Mouse (Mus musculus) heart, embryonic 15.5 days (tissue): ENCODE results near the gene Htr1f. TPM values are rescaled to one million over a fixed set of nuclear protein-coding genes. Genes with fewer than 3 reads are reported as not detected.
"Not testable (repeated sequence)": the region's sequence is repeated elsewhere in the genome, so short reads cannot be mapped to it uniquely, and the experiment has no call there.

Experiments used
- ATAC-seq: fragments of 200-750 bp; cut with Nextera tagmentation; replicated peaks from 2 replicates; pipeline ENCODE4 v1.8.0; 2017; ENCODE audit warnings: low read depth, moderate TSS enrichment; ENCODE audit not compliant: insufficient number of reproducible peaks, insufficient read depth, low FRiP score
- H3K27ac ChIP-seq: fragments of 300-500 bp; sonication (generic); 2 replicates; pipeline ENCODE4 v1.5.1; 2015; ENCODE audit warnings: mild to moderate bottlenecking, inconsistent platforms
- H3K27me3 ChIP-seq: fragments of 300-500 bp; sonication (generic); 2 replicates; pipeline ENCODE4 v1.6.1; 2015; ENCODE audit warnings: inconsistent platforms
- H3K36me3 ChIP-seq: fragments of 300-500 bp; sonication (generic); 2 replicates; pipeline ENCODE4 v1.6.1; 2015; ENCODE audit warnings: mild to moderate bottlenecking, inconsistent platforms
- H3K4me1 ChIP-seq: fragments of 300-500 bp; sonication (generic); replicated peaks from 2 replicates; pipeline ENCODE4 v1.6.1; 2015; ENCODE audit warnings: inconsistent platforms
- H3K4me2 ChIP-seq: fragments of 300-500 bp; sonication (generic); 2 replicates; pipeline ENCODE4 v1.6.1; 2015; ENCODE audit warnings: inconsistent platforms, mild to moderate bottlenecking, moderate library complexity
- H3K4me3 ChIP-seq: fragments of 300-500 bp; sonication (generic); 2 replicates; pipeline ENCODE4 v1.5.1; 2015; ENCODE audit warnings: mild to moderate bottlenecking, inconsistent platforms
- H3K9ac ChIP-seq: fragments of 300-500 bp; sonication (generic); 2 replicates; pipeline ENCODE4 v1.6.1; 2015; ENCODE audit warnings: mild to moderate bottlenecking, inconsistent platforms
- H3K9me3 ChIP-seq: fragments of 300-500 bp; sonication (generic); replicated peaks from 2 replicates; pipeline ENCODE4 v1.6.1; 2016; ENCODE audit warnings: inconsistent platforms
- WGBS: fragments of 180-500 bp; shearing (Covaris S2); methylation state at CpG from one replicate; pipeline ENCODE4 v1.1.7; 2015; ENCODE audit warnings: mixed read lengths; 5-methylcytosine and 5-hydroxymethylcytosine counted together
- polyA plus RNA-seq: library from polyadenylated mRNA; unstranded; fragments of >200 nt; fragmentation: Nextera tagmentation; extraction: Ambion mirVana; gene quantifications from 2 replicates; pipeline ENCODE4 v1.2.1, GENCODE M21; 2015

The Htr1f gene
- not detected in 2 replicates for polyA plus RNA-seq

DNA sequence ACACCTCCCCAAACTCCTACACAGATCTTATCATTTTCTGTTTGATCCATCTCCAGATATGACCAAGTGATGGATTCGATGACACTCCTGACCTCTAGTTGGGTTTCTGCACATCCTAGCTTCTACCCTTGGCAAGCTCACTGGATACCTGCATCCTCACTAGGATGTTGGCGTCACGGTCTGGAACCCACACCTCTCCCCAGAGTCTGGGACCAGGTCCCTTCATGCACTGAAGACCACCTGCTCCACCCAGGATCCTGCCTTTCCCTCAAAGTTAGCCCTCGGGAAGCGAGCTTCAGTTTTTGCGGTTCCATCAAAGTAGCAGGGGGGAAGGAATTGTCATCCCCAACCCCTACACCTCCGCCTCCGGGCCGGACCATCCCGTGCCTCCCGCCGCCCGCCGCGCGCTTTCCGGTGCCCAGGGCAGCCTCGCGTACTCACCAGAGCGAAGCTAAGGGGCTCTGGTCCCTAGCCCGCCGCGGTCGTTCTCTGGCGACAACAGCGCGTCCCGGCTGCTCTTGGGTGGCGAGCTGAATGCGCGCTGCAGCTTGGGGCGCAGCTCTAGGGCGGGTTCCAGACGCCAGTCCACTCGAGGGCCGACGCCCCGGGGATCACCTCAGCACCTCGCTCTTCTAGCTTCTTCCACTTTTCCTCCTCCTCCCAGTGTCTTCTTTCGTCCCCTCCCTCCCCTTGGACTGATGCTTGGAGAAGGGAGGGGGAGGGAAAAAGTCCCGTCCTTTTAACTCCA, at the start of gene Htr1f:
Htr1f (minus strand) TSS at position 671 of the 748 bp plus-strand sequence.
- H3K9ac ChIP-seq = no peak within 1 kb of the TSS
- no peak for ATAC-seq

DNA sequence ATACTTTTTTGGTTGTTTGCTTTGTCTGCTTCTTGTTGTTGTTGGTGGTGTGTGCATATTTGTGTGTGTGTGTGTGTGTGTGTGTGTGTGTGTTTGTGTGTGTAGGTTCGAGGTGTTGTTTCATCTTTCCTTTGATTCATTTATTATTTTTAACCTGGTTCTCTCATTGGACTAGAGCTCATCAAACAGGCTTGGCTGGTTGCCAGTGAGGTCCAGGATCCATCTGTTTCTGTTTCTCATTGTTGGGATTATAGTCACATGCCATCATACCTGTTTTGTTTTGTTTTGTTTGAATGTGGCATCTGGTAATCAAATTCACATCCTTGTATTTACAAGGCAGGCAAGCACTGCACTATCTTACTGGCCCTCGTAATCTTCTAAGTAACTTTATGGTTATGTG, 34.1 kb upstream of the Htr1f start:
- no peak overlapping the region for H3K27ac ChIP-seq
- no peak for ATAC-seq
- no peak overlapping the region for H3K4me2 ChIP-seq
- H3K9ac ChIP-seq = no peak overlapping the region
- no peak overlapping the region for H3K4me3 ChIP-seq
- H3K36me3 ChIP-seq = no peaks in the 10 kb centered on the region
- H3K4me1 ChIP-seq = no peaks in the 10 kb centered on the region
- WGBS = 53% methylated on average over 2 of the region's 2 CpGs
- no peaks in the 10 kb centered on the region for H3K27me3 ChIP-seq
- H3K9me3 ChIP-seq = no peaks in the 10 kb centered on the region

More for the DNA sequence above, at the start of gene Htr1f:
- Histone ChIP-seq H3K9me3 (no peaks in the 10 kb centered on the region), H3K4me1 (peaks cover 5% of the 10 kb centered on the region), H3K27me3 (peaks cover 24% of the 10 kb centered on the region), H3K36me3 (no peaks in the 10 kb centered on the region), H3K27ac (no peak within 1 kb of the TSS), H3K4me2 (peak within 1 kb of the TSS; percentile 83), H3K4me3 (peak within 1 kb of the TSS; percentile 44)
- WGBS = 4% methylated on average over 40 of the region's 41 CpGs

DNA sequence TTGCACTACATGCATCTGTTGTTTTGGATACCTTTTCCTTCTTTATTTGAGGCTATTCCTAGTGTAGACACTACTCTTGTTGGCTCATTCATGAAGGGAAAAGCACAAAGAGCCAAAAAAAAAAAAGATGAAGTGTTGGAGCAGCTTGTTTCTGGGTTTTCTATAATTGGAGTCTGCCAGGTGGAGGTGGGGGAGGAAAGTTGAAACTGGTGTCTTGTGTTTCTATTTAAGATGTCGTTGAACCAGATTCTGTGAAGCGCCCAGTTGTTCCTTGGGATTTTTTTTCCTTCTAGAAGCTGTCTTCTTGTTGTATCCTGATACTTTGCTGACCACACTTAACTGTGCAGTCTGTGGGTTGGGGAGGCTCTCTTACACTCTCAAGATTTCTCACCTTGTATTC, 23.7 kb upstream of the Htr1f start:
- H3K9me3 ChIP-seq = no peaks in the 10 kb centered on the region
- ATAC-seq = no peak
- no peak overlapping the region for H3K4me3 ChIP-seq
- no peak overlapping the region for H3K4me2 ChIP-seq
- no peaks in the 10 kb centered on the region for H3K36me3 ChIP-seq
- no peak overlapping the region for H3K27ac ChIP-seq
- no peaks in the 10 kb centered on the region for H3K27me3 ChIP-seq
- 70% methylated on average over 2 of the region's 2 CpGs for WGBS
- H3K4me1 ChIP-seq = no peaks in the 10 kb centered on the region
- no peak overlapping the region for H3K9ac ChIP-seq

DNA sequence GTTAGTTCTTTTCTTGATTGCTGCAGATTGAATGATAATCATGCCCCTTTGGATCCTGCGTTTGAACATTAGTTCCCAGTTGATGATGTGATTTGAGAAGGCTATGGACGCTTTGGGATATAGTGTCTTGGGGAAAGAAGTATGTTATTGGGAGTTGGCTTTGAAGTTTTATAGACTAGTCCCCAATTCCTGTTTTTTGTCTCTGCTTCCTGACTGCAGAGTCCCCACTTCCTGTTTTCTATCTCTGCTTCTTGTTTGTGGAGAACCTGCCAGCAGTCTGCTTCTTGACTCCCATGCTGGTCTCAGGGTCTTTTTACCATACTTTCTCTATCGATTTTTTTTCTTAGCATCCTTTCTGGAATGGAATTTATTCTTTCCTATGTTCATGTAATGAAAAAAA, 22.2 kb upstream of the Htr1f start:
- no peaks in the 10 kb centered on the region for H3K9me3 ChIP-seq

DNA sequence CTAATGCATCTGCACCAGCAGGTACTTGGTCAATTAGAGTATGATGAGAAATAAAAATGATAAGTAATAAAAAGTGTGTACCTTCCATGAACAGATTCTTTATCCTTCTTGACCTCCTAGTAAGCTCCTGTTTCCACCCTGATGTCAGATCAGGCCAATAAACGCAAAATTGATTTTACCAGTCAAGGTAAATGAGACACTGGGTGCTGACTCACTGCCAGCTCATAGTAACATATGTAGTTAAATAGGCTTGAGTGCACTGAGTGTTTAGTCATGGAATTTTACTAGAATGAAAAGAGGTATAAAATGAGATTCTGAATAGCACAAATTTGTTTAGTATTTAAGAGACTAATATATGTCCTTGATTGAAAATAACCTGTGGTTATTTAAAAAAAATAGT, 6.6 kb upstream of the Htr1f start:
- Histone ChIP-seq H3K4me2 (no peak overlapping the region), H3K4me3 (no peak overlapping the region), H3K9me3 (no peaks in the 10 kb centered on the region), H3K36me3 (no peaks in the 10 kb centered on the region), H3K27me3 (0 out of 2 replicates have a peak, but pooled peaks cover 3% of the 10 kb centered on the region), H3K27ac (no peak overlapping the region), H3K9ac (no peak overlapping the region), H3K4me1 (no peaks in the 10 kb centered on the region)
- WGBS = 71% methylated on average over 1 of the region's 1 CpGs
- ATAC-seq = no peak

More for the DNA sequence above, 22.2 kb upstream of the Htr1f start:
- no peak overlapping the region for H3K4me3 ChIP-seq
- no peak overlapping the region for H3K27ac ChIP-seq
- WGBS = 73% methylated on average over 3 of the region's 3 CpGs
- no peak for ATAC-seq
- H3K4me1 ChIP-seq = no peaks in the 10 kb centered on the region
- no peak overlapping the region for H3K9ac ChIP-seq
- no peaks in the 10 kb centered on the region for H3K27me3 ChIP-seq
- no peak overlapping the region for H3K4me2 ChIP-seq
- H3K36me3 ChIP-seq = no peaks in the 10 kb centered on the region

DNA sequence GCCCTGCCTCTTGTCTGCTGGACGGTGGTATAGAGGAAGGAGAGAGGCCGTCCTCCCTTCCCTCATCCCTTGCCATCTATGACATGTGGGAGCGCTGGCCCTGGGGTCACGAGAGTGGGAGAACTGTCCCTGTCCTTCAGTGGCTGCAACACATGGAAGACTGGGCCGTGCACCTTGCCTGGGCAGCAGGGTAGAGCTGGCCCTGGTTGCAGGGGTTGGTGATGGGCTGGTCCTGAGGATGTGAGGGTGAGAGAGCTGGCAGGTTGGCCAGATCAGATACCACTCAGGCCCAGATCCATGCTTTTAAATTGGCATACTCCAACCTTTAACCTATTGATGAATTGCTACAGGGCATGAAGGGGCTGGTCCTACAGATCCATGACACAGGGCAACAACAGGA, 12.1 kb downstream of the Htr1f start:
- 79% methylated on average over 5 of the region's 5 CpGs for WGBS
- Histone ChIP-seq H3K9ac (no peak overlapping the region), H3K9me3 (no peaks in the 10 kb centered on the region), H3K4me2 (no peak overlapping the region), H3K4me3 (no peak overlapping the region), H3K36me3 (no peaks in the 10 kb centered on the region), H3K27ac (no peak overlapping the region), H3K4me1 (no peaks in the 10 kb centered on the region), H3K27me3 (no peaks in the 10 kb centered on the region)
- ATAC-seq = no peak

DNA sequence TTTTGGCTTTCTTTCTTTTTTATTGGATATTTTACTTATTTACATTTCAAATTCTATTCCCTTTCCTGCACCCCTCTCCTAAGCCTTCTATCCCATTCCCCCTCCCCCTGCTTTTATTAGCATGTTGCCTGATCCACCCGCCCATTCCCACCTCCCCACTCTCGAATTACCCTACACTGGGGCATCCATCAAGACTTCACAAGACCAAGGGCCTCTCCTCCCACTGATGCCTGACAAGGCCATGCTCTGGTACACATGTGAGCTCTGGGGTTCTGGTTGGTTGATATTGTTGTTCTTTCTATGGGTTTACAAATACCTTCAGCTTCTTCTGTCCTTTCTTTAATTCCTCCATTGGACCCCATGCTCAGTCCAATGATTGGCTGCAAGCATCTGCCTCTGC, 22.2 kb downstream of the Htr1f start:
- Histone ChIP-seq H3K27ac (no peak overlapping the region), H3K4me3 (no peak overlapping the region), H3K27me3 (no peaks in the 10 kb centered on the region), H3K4me1 (no peaks in the 10 kb centered on the region), H3K36me3 (no peaks in the 10 kb centered on the region), H3K9ac (no peak overlapping the region), H3K9me3 (no peaks in the 10 kb centered on the region), H3K4me2 (no peak overlapping the region)
- ATAC-seq = no peak
- 29% methylated on average over 2 of the region's 2 CpGs for WGBS

DNA sequence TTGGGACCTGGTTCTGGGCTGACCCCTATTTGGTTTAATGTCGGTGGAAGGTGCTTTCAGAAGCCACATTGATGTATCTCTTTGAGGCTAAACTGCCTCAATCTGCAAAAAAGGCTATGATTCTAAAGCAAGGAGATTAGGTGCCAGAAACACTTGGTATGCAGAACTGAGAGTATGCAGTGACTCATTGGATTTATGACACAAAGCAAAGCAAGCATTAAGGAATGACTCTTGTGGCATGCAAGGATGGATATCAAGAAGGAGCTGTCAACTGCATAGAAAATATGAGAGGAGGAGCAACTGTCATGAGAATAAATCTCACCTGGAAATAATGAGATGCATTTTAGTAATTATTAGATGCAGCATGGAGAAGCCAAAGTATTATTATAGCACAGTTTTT, 35.8 kb downstream of the Htr1f start:
- Histone ChIP-seq H3K9me3 (no peaks in the 10 kb centered on the region), H3K9ac (no peak overlapping the region), H3K4me2 (no peak overlapping the region), H3K27ac (no peak overlapping the region), H3K27me3 (no peaks in the 10 kb centered on the region), H3K4me3 (no peak overlapping the region), H3K4me1 (no peaks in the 10 kb centered on the region), H3K36me3 (no peaks in the 10 kb centered on the region)
- 70% methylated on average over 1 of the region's 1 CpGs for WGBS
- no peak for ATAC-seq

DNA sequence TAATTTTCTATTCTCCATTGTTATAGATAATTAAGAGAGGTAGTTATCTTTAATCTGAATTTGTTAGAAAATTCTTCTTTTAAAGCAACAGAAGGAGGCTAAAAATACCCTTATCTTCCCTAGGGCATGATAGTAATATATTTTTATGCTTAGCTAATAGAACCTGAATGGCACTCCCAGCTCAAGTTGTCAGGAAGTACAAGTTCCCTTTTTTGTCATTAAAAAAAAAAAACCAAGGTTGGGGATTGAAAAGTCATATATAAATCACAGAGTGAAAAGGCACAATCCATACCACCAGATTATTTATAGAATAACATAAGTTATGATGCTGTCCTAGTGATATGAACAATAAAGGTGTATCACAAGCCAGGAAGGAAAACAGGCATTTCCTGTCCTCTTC, 39.4 kb downstream of the Htr1f start:
- Histone ChIP-seq H3K4me3 (no peak overlapping the region), H3K4me2 (no peak overlapping the region), H3K9ac (no peak overlapping the region), H3K27me3 (no peaks in the 10 kb centered on the region), H3K27ac (no peak overlapping the region), H3K4me1 (no peaks in the 10 kb centered on the region), H3K36me3 (no peaks in the 10 kb centered on the region), H3K9me3 (no peaks in the 10 kb centered on the region)
- no peak for ATAC-seq

DNA sequence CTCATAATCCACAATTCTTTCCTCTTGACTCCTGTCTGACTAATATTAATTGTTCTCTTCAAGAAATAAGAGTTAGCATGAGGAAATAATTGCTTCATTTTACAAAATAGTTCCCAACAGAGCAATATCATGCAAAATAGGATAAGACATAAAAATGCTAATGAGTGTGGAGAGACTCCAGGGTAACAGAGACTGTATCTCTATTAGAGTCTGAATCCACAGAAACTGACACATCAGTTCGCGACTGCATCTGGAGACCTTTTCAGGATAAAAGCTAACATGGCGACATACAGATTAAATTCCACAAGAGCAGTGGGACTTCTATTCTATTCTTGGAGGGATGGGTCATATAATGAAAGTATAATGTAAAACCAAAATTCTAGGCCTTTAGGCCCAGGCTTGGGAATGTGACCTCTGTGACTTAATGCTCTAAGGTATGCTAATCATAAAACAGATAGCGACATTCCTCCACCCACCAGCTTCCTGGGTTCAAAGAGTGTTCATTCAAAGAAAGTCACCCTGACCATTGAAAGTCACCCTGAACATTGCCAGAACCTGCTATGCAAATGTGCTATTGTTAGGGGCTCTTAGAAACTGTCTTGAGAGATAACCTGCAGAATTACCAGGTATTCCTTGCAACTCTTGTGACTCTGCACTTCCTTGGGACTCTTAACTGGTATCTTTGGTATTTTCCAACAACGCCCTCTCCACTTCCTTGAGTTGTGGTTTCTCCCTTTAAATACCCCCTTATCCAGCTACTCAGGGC, 67.8 kb downstream of the Htr1f start:
- not testable (repeated sequence) for H3K9me3 ChIP-seq, H3K4me1 ChIP-seq, H3K36me3 ChIP-seq, H3K4me3 ChIP-seq, H3K27ac ChIP-seq, H3K27me3 ChIP-seq, ATAC-seq, H3K4me2 ChIP-seq, H3K9ac ChIP-seq
- 85% methylated on average over 5 of the region's 5 CpGs for WGBS

DNA sequence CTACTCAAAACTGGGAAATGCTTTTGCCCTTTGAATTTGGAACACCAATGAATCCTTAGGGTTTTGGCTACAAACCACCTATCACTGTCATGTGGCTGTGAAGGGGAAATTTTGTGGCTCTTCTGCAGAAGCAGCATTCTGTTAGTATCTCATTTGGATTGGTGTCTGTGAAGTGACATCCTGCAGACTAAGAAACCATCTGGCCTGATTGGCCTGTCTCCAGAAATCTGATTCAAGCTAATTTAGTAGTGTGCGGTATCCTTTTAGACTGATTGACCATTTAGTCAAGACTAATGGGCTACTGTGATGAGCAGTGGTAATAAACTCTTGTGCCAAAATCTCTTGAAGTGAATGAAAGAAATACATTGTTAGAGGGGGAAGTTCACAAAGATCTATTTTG, 76.0 kb downstream of the Htr1f start:
- H3K4me1 ChIP-seq = no peaks in the 10 kb centered on the region
- H3K4me3 ChIP-seq = no peak overlapping the region
- no peaks in the 10 kb centered on the region for H3K27me3 ChIP-seq
- H3K9ac ChIP-seq = no peak overlapping the region
- no peaks in the 10 kb centered on the region for H3K9me3 ChIP-seq
- H3K36me3 ChIP-seq = no peaks in the 10 kb centered on the region
- WGBS = 81% methylated on average over 1 of the region's 1 CpGs
- ATAC-seq = no peak
- no peak overlapping the region for H3K27ac ChIP-seq
- no peak overlapping the region for H3K4me2 ChIP-seq

DNA sequence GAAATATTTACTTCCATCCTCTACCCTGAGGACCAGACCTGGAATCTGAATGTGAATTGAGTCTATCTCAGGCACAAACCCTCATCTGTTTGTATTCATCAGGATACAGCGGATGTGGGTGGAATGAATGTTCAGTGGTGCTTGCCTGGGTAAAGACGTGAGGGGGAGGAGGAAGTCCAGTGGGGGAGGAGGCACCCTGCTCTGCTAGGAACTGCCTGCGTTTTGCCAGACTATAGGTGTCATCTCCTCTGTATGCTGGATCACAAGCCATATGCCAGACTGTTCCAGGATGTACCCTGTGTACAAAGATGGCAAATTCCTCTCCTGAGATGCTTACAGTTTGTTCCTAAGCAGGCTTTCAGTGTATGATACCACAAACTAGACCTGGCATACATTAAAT, 83.3 kb downstream of the Htr1f start:
- no peaks in the 10 kb centered on the region for H3K9me3 ChIP-seq
- no peak for ATAC-seq
- no peaks in the 10 kb centered on the region for H3K36me3 ChIP-seq
- no peak overlapping the region for H3K27ac ChIP-seq
- no peak overlapping the region for H3K9ac ChIP-seq
- 67% methylated on average over 3 of the region's 3 CpGs for WGBS
- H3K27me3 ChIP-seq = no peaks in the 10 kb centered on the region
- no peak overlapping the region for H3K4me3 ChIP-seq
- H3K4me2 ChIP-seq = no peak overlapping the region
- H3K4me1 ChIP-seq = no peaks in the 10 kb centered on the region
